Mouse (Mus musculus) hindbrain, postnatal 0 days (tissue): Measurements from ENCODE around the gene BC005624. TPM values are rescaled to one million over a fixed set of nuclear protein-coding genes. Genes with fewer than 3 reads are reported as not detected.

Experiments used
- ATAC-seq: fragments of 200-750 bp; cut with Nextera tagmentation; 2 replicates; pipeline ENCODE4 v1.8.0; 2017; ENCODE audit warnings: mild to moderate bottlenecking, moderate TSS enrichment, moderate library complexity
- DNase-seq: peaks from one replicate; pipeline ENCODE4 v3.0.0-alpha.2; 2015; ENCODE audit warnings: low spot score
- H3K27ac ChIP-seq: fragments of 300-500 bp; sonication (generic); 2 replicates; pipeline ENCODE4 v1.5.1; 2014; ENCODE audit warnings: mild to moderate bottlenecking
- H3K27me3 ChIP-seq: fragments of 300-500 bp; sonication (generic); 2 replicates; pipeline ENCODE4 v1.6.1; 2014; ENCODE audit warnings: low read length, mixed read lengths; ENCODE audit not compliant: insufficient read depth
- H3K36me3 ChIP-seq: fragments of 300-500 bp; sonication (generic); 2 replicates; pipeline ENCODE4 v1.6.1; 2014; ENCODE audit warnings: low read length, mixed read lengths; ENCODE audit not compliant: insufficient read depth
- H3K4me1 ChIP-seq: fragments of 300-500 bp; sonication (generic); 2 replicates; pipeline ENCODE4 v1.6.1; 2014; ENCODE audit warnings: antibody characterized with exemption, low read length, mixed read lengths; ENCODE audit not compliant: insufficient read depth
- H3K4me2 ChIP-seq: fragments of 300-500 bp; sonication (generic); 2 replicates; pipeline ENCODE4 v1.6.1; 2014; ENCODE audit warnings: low read depth, mild to moderate bottlenecking, low read length, moderate library complexity, mixed read lengths
- H3K4me3 ChIP-seq: fragments of 300-500 bp; sonication (generic); 2 replicates; pipeline ENCODE4 v1.5.1; 2014; ENCODE audit warnings: low read length
- H3K9ac ChIP-seq: fragments of 300-500 bp; sonication (generic); replicated peaks from 2 replicates; pipeline ENCODE4 v1.6.1; 2014; ENCODE audit warnings: mild to moderate bottlenecking, low read length, moderate library complexity, mixed read lengths
- H3K9me3 ChIP-seq: fragments of 300-500 bp; sonication (generic); 2 replicates; pipeline ENCODE4 v1.6.1; 2016; ENCODE audit warnings: low read length, mixed read lengths
- CTCF ChIP-seq: IDR thresholded peaks from 2 replicates; pipeline ENCODE4 v1.5.1; 2016; ENCODE audit warnings: antibody characterized with exemption, control low read depth, low read depth
- WGBS: fragments of 180-500 bp; shearing (Covaris S2); extraction: QIAGEN DNeasy Blood & Tissue Kit; methylation state at CpG from one replicate; pipeline ENCODE4 v1.1.7; 2014; 5-methylcytosine and 5-hydroxymethylcytosine counted together
- polyA plus RNA-seq: library from polyadenylated mRNA; unstranded; fragments of >200 nt; fragmentation: Nextera tagmentation; extraction: Ambion mirVana; gene quantifications from 2 replicates; pipeline ENCODE4 v1.2.1, GENCODE M21; 2015
- total RNA-seq: library from RNA; depleted of rRNA; stranded (reverse); fragments of >200 nt; gene quantifications from 2 replicates; pipeline ENCODE4 v1.2.3, GENCODE M21; 2014

BC005624 gene
- total and polyA plus RNA-seq, 2 experiments from 2014 or later, result 22.2 to 84.8 TPM

- Histone ChIP-seq H3K4me2 (no peak overlapping the region), H3K9me3 (no peaks in the 10 kb centered on the region), H3K36me3 (peaks cover 55% of the 10 kb centered on the region), H3K4me1 (no peaks in the 10 kb centered on the region), H3K9ac (no peak overlapping the region), H3K27ac (no peak overlapping the region), H3K4me3 (no peak overlapping the region), H3K27me3 (no peaks in the 10 kb centered on the region)
- DNase-seq, result no peak
- TF ChIP-seq CTCF, result no peak
- no peak for ATAC-seq
- WGBS, result 96% methylated on average over 10 of the region's 10 CpGs
Measured at GRCm38 (mm10) chr2:31002857-31003256, 20.9 kb upstream of the BC005624 start.

- Histone ChIP-seq H3K4me3 (no peak overlapping the region), H3K27me3 (no peaks in the 10 kb centered on the region), H3K36me3 (peaks cover 22% of the 10 kb centered on the region; the same call in 1 of the 2 replicates), H3K27ac (no peak overlapping the region), H3K9me3 (no peaks in the 10 kb centered on the region), H3K4me2 (no peak overlapping the region), H3K4me1 (no peaks in the 10 kb centered on the region), H3K9ac (no peak overlapping the region)
- 62% methylated on average over 8 of the region's 8 CpGs for WGBS
- no peak for ATAC-seq
- TF ChIP-seq CTCF, result no peak
- peak; percentile 18 for DNase-seq
Measured at GRCm38 (mm10) chr2:30998443-30999260, 16.7 kb upstream of the BC005624 start.

GRCm38 (mm10) chr2:30995432-30995996, 13.5 kb upstream of the BC005624 start:
- Histone ChIP-seq H3K36me3 (peaks cover 6% of the 10 kb centered on the region; the same call in 1 of the 2 replicates), H3K27me3 (no peaks in the 10 kb centered on the region), H3K4me2 (no peak overlapping the region), H3K9me3 (no peaks in the 10 kb centered on the region), H3K4me3 (no peak overlapping the region), H3K9ac (0 out of 2 replicates have a peak overlapping the region, but pooled peaks have one; percentile 21), H3K27ac (no peak overlapping the region), H3K4me1 (no peaks in the 10 kb centered on the region)
- DNase-seq, result no peak
- ATAC-seq, result no peak
- no peak for TF ChIP-seq CTCF
- WGBS, result 62% methylated on average over 11 of the region's 11 CpGs

DNA sequence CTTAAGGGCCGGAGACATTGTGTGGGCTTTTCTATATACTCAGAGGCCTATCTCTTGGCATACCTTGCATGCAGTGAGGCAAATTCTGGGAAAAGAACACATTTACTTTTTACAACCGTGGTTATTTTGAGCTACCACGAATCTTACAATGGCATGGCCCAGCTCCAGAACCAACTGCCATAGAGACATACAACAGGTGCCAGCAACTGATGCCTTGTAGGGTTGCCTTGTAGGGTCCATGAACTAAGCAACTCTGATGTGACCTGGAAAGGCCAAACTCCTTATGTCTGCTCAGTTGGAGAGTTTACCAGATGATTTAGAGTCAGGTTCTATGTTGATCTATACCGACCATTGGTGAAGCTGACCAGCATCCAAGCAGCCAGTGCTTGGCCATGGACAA, 12.9 kb upstream of the BC005624 start:
- Histone ChIP-seq H3K9me3 (no peaks in the 10 kb centered on the region), H3K4me1 (no peaks in the 10 kb centered on the region), H3K4me2 (no peak overlapping the region), H3K27me3 (no peaks in the 10 kb centered on the region), H3K4me3 (no peak overlapping the region), H3K36me3 (peaks cover 2% of the 10 kb centered on the region; the same call in 1 of the 2 replicates), H3K9ac (no peak overlapping the region), H3K27ac (no peak overlapping the region)
- ATAC-seq, result no peak
- no peak for TF ChIP-seq CTCF
- DNase-seq, result no peak
- WGBS, result 90% methylated on average over 4 of the region's 4 CpGs

DNA sequence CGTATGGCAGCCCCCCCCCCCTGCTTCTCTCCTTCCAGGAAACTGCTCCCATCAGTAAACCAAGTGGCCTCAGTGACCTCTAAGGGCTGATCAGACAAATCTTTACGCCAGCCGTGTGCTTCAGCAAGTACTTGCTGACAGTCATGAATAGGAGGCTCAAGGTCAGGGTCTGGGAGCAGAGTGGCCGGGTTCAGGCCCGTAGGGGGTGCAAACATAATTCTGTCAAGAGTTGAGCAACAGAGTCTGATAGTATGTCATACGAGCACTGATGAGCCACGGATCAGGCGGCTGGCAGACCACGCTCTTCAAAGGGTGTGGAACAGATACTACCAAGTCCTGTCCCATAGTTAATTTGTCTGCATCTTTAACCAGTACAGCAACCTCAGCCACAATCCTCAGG, 8.2 kb upstream of the BC005624 start:
- no peak for TF ChIP-seq CTCF
- Histone ChIP-seq H3K36me3 (no peaks in the 10 kb centered on the region), H3K9me3 (no peaks in the 10 kb centered on the region), H3K27ac (no peak overlapping the region), H3K4me1 (no peaks in the 10 kb centered on the region), H3K9ac (no peak overlapping the region), H3K4me2 (no peak overlapping the region), H3K4me3 (no peak overlapping the region), H3K27me3 (no peaks in the 10 kb centered on the region)
- WGBS, result 88% methylated on average over 9 of the region's 9 CpGs
- no peak for DNase-seq
- ATAC-seq, result no peak

DNA sequence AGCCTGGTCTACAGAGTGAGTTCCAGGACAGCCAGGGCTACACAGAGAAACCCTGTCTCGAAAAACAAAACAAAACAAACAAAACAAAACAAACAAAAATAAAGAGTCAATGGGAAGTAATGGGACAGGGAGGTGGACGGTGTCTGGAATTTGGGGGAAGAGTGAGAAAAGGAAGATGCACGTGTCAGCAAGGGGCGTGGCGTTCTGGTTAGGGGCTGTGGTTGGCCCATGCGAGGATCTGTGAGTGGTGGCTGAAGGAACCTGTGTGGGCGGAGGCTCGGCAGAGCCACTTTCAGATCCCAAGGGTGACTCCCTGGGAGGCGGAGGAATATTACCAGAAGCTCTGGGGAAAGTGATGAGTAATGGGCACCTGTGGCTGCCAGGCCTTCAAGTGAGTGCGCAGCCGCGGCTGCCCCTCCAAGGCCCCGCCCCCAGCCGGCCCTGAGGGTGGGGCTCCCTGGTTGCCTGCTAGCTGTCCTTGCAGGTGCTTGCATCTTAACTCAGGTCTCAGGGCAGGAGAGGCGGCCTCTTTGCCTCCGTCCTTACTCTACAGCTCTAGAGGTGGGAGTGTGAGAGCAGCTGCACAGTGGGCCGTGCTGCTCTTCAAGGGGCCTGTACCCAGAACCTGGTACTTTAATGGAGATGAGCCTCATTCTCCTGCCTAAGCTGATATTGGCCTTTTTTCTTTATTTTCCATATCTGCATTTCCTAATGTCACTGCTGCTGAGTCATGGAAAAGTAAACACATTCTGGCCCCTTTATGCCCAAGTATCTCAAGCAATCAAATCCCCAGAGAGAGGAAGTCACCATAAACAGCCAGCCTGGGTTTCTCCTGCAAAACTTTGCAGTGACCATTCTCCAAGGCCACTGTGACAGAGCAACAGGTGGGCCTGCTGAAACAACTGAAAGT, 3.4 kb upstream of the BC005624 start:
- H3K4me1 ChIP-seq, result no peaks in the 10 kb centered on the region
- H3K27me3 ChIP-seq, result no peaks in the 10 kb centered on the region
- DNase-seq (no peak), ATAC-seq (no peak)
- H3K9ac ChIP-seq, result no peak overlapping the region
- H3K9me3 ChIP-seq, result no peaks in the 10 kb centered on the region
- H3K27ac ChIP-seq, result no peak overlapping the region
- no peak overlapping the region for H3K4me3 ChIP-seq
- 34% methylated on average over 17 of the region's 17 CpGs for whole genome bisulfite sequencing
- H3K4me2 ChIP-seq, result no peak overlapping the region
- H3K36me3 ChIP-seq, result no peaks in the 10 kb centered on the region
- TF ChIP-seq CTCF, result no peak
